Mouse (Mus musculus) liver, embryonic 15.5 days (tissue): ENCODE data around the gene Cmtm2a. TPM values are rescaled to one million over a fixed set of nuclear protein-coding genes. Genes with fewer than 3 reads are reported as not detected.
A peak's percentile ranks its signal among the peaks of the same experiment; 100 is the strongest.
"Not testable (repeated sequence)": the region's sequence is repeated elsewhere in the genome, so short reads cannot be mapped to it uniquely, and the experiment has no call there.

ENCODE experiments used
- ATAC-seq: fragments of 200-750 bp; cut with Nextera tagmentation; 2 replicates; pipeline ENCODE4 v1.8.0; 2017; ENCODE audit warnings: moderate number of reproducible peaks, mild to moderate bottlenecking, moderate library complexity; ENCODE audit not compliant: insufficient read depth
- H3K27ac ChIP-seq: fragments of 300-500 bp; sonication (generic); replicated peaks from 2 replicates; pipeline ENCODE4 v1.5.1; 2015; ENCODE audit warnings: mild to moderate bottlenecking, inconsistent platforms
- H3K27me3 ChIP-seq: fragments of 300-500 bp; sonication (generic); 2 replicates; pipeline ENCODE4 v1.6.1; 2015; ENCODE audit warnings: mild to moderate bottlenecking, inconsistent platforms
- H3K36me3 ChIP-seq: fragments of 300-500 bp; sonication (generic); replicated peaks from 2 replicates; pipeline ENCODE4 v1.6.1; 2015; ENCODE audit warnings: moderate library complexity, mild to moderate bottlenecking, inconsistent platforms
- H3K4me1 ChIP-seq: fragments of 300-500 bp; sonication (generic); replicated peaks from 2 replicates; pipeline ENCODE4 v1.6.1; 2015; ENCODE audit warnings: inconsistent platforms
- H3K4me2 ChIP-seq: fragments of 300-500 bp; sonication (generic); 2 replicates; pipeline ENCODE4 v1.6.1; 2015; ENCODE audit warnings: moderate library complexity, mild to moderate bottlenecking, inconsistent platforms
- H3K4me3 ChIP-seq: fragments of 300-500 bp; sonication (generic); replicated peaks from 2 replicates; pipeline ENCODE4 v1.5.1; 2015; ENCODE audit warnings: mild to moderate bottlenecking, inconsistent platforms
- H3K9ac ChIP-seq: fragments of 300-500 bp; sonication (generic); 2 replicates; pipeline ENCODE4 v1.6.1; 2015; ENCODE audit warnings: moderate library complexity, mild to moderate bottlenecking, inconsistent platforms
- H3K9me3 ChIP-seq: fragments of 300-500 bp; sonication (generic); replicated peaks from 2 replicates; pipeline ENCODE4 v1.6.1; 2016; ENCODE audit warnings: inconsistent platforms
- WGBS: fragments of 180-500 bp; shearing (Covaris S2); methylation state at CpG from one replicate; pipeline ENCODE4 v1.1.7; 2015; ENCODE audit warnings: mixed read lengths; ENCODE audit not compliant: insufficient replicate concordance; 5-methylcytosine and 5-hydroxymethylcytosine counted together
- polyA plus RNA-seq: library from polyadenylated mRNA; unstranded; fragments of >200 nt; fragmentation: Nextera tagmentation; extraction: Ambion mirVana; gene quantifications from 2 replicates; pipeline ENCODE4 v1.2.1, GENCODE M21; 2015

Gene Cmtm2a
- polyA plus RNA-seq, 1 experiment from 2014 or later = not detected

DNA sequence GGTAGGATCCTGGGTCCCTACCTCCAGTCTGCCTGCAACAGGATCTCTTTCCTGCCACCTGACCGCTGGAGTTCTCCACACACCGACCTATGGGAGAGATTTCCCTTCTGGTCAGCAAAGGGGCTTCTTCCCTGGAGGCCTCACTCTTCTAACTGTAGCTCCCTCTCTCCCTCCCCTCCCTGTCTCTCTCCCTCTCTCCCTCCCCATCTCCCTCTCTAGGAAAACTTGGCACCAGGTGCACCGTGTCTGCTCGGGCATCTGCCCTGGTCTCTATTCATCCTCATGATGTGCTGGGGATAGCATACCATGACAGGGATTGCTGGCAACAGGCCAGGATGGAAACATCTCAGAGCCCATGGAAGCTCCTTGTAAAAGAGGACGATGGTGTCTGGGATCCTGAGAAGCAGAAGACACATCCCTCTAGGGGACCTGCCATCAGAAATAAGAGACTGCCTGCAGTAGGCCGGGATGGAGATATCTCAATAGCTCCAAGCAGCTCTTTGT is 24.0 kb downstream of the Cmtm2a start:
- peaks cover 6% of the 10 kb centered on the region; the same call in 1 of the 2 replicates for H3K36me3 ChIP-seq
- H3K4me2 ChIP-seq = no peak overlapping the region
- WGBS = 73% methylated on average over 6 of the region's 6 CpGs
- H3K9me3 ChIP-seq = no peaks in the 10 kb centered on the region
- no peak overlapping the region for H3K27ac ChIP-seq
- no peak overlapping the region for H3K9ac ChIP-seq
- no peak overlapping the region for H3K4me3 ChIP-seq
- H3K27me3 ChIP-seq = no peaks in the 10 kb centered on the region
- H3K4me1 ChIP-seq = no peaks in the 10 kb centered on the region
- ATAC-seq = no peak

DNA sequence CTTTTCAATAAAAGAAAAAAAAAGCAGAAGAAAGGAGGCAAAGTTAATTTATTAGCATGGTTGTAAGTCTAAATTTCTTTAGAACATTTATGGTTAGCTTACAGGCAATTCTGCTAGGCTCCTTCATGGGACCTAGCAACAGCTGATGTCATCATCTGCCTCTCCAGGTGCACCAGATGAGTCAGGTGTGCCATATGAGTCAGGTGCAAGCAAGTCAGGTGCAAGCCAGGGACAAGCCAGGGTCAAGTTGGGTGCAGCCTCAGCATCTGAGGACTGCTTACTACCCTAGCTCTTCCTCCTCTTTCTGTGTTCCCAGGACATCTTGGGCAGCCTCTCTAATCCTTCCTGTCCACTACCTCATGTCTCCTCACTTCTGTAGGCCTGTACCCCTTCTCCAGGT is 24.6 kb downstream of the Cmtm2a start:
- Histone ChIP-seq H3K27ac (no peak overlapping the region), H3K9me3 (no peaks in the 10 kb centered on the region), H3K4me2 (no peak overlapping the region), H3K36me3 (peaks cover 8% of the 10 kb centered on the region), H3K9ac (no peak overlapping the region), H3K27me3 (no peaks in the 10 kb centered on the region), H3K4me3 (no peak overlapping the region), H3K4me1 (no peaks in the 10 kb centered on the region)
- no peak for ATAC-seq

DNA sequence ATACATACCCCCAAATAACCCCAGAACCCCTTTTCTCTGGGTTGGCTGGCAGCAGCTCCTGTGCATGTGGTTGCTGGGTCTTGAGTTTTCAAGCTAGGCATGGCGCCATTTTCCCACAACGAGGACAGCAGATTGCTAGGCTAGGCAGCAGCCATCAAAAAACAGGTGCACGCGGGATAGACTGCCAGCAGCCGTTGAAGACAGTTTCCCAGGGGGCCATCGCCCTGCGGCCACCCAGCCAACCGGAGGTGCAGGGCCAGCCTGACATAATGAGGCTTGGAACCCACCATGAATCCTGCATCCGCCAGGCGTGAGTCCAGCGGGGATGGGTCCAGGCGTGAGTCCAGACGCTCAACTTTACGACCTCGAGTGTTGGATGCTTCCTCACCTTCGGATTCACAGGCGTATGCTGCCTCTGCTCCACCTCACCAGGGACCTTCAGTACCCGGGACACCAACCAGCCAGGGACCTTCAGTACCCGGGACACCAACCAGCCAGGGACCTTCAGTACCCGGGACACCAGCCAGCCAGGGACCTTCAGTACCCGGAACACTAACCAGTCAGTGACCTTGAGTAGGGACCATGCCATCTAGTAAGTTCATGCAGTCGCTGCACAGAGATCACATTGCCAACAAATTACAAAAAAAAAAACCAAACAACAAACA is 28.6 kb downstream of the Cmtm2a start:
- not testable (repeated sequence) for H3K4me2 ChIP-seq, H3K27ac ChIP-seq, H3K4me3 ChIP-seq, H3K4me1 ChIP-seq, H3K9me3 ChIP-seq, H3K27me3 ChIP-seq, ATAC-seq, H3K9ac ChIP-seq
- peaks cover 13% of the 10 kb centered on the region for H3K36me3 ChIP-seq
- WGBS = 83% methylated on average over 22 of the region's 22 CpGs

DNA sequence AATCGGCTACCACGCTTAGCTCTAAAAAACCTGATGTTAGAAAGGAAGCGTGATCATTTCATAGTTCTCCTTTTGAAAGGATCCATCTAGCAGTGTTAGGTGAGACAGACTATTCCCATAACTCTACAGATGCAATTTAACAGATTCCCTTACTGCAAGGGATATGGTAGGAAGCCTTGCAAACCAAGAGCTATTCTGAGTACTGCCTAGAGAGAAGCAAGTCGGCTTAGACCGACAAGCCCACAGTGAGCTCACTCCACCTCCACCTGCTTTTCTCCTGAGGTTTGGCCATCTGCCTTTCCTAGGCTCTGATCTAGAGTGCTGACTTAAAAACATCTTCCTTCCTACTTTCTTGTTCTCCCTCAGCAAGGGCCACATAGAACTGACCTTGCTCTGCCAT is 31.2 kb downstream of the Cmtm2a start:
- not testable (repeated sequence) for H3K4me1 ChIP-seq, H3K4me3 ChIP-seq, H3K27me3 ChIP-seq, H3K4me2 ChIP-seq, H3K9me3 ChIP-seq, ATAC-seq, H3K27ac ChIP-seq, H3K9ac ChIP-seq
- 79% methylated on average over 5 of the region's 5 CpGs for WGBS
- H3K36me3 ChIP-seq = peaks cover 35% of the 10 kb centered on the region

DNA sequence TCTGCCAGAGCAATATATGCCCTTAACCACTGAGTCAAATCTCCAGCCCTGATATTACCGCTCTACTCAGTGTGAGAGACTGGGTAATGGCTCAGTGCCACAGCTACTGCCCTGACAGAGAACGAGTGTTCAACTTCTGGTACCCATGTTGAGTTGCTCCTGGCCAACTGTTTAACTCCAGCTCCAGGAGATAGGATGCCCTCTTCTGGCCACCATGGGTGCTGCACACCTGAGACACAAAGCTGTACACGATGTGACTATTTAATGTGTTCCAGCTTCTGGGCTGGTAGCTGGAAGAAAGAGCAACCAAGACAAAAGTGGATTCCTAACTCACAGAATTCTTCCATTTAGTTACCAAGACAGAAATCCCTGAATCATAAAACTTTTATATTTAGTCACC is 40.0 kb downstream of the Cmtm2a start:
- H3K27ac ChIP-seq = no peak overlapping the region
- WGBS = 59% methylated on average over 3 of the region's 3 CpGs
- H3K36me3 ChIP-seq = peaks cover 8% of the 10 kb centered on the region
- ATAC-seq = no peak
- H3K4me3 ChIP-seq = no peak overlapping the region
- peaks cover 33% of the 10 kb centered on the region for H3K4me1 ChIP-seq
- no peak overlapping the region for H3K4me2 ChIP-seq
- H3K27me3 ChIP-seq = no peaks in the 10 kb centered on the region
- no peaks in the 10 kb centered on the region for H3K9me3 ChIP-seq
- H3K9ac ChIP-seq = no peak overlapping the region

DNA sequence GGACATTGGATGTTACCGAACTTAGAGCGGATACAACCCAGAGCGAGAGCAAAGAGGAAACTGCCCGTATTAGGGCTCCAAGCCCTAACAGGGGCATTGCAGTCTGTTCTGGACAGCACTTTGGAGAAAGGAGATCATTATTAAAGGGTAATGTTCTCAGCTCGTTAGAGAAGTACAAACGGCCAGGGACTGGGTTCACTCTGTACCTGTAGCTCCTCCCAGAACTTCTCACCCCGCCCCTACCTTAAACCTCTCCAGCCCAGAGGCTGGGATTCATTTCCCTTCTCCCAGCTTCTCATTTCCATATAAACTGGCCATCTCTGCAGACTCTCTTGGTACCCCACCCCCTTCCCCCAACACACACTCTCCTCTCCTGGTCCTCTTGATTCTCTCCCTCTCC is 41.5 kb downstream of the Cmtm2a start:
- Histone ChIP-seq H3K27ac (peak overlapping the region; percentile 87), H3K27me3 (no peaks in the 10 kb centered on the region), H3K4me2 (peak overlapping the region; percentile 91), H3K4me3 (peak overlapping the region; percentile 79), H3K4me1 (peaks cover 48% of the 10 kb centered on the region), H3K36me3 (no peaks in the 10 kb centered on the region), H3K9ac (peak overlapping the region; percentile 79), H3K9me3 (no peaks in the 10 kb centered on the region)
- no peak for ATAC-seq
- WGBS = under 1% methylated on average over 7 of the region's 7 CpGs

DNA sequence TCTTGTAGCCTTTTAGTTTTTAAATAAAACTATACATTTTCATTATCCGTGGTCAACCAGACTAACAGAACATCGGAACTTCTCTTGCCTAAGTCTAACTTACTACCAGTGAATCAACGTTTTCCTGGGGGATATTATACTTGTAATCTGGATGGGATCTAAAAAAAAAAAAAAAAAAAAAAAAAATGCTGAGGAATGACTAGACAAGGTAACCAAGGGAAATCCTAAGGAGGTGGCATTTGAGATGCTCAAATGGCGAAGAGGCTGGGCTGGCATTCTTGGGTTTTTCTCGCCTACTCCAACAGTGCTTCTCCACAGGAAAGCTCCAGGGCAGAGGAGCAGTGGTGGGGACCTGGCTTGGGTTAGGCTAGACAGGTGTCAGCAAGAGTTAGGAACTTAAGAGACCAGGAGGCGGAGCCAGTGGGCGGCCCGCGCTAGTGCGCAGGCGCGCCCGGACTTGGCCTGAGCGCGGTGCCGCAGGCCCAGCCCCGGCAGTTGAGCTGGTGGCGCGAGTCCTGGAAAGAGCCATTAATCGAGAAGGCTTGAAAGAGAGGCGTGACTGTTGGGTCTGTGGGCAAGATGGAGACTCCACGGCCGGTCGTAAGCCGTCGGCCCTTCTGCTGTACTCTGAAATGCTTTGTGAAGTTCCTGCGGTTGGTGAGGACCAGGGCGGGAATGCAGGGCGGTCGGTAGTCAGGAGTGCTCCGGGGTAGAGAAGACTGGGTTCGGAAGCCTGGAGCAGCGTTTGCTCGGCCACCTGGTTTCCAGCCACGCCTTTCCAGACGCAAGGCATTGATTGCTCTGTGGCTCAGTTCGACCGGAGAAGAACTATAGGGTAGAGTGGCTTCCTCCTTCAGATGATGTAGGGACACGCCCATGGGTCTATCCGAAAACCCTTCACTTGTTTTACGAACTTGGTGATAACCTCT is 42.3 kb downstream of the Cmtm2a start, which contains the start of gene Cklf:
Gene Cklf, plus strand, starts transcription at position 423 of the 929 bp plus-strand sequence.
- Histone ChIP-seq H3K4me3 (peak within 1 kb of the TSS; percentile 79), H3K27me3 (no peaks in the 10 kb centered on the region), H3K4me1 (peaks cover 48% of the 10 kb centered on the region), H3K9ac (peak within 1 kb of the TSS; percentile 79), H3K9me3 (no peaks in the 10 kb centered on the region), H3K36me3 (no peaks in the 10 kb centered on the region), H3K4me2 (peak within 1 kb of the TSS; percentile 91), H3K27ac (peak within 1 kb of the TSS; percentile 87)
- peak; percentile 83 for ATAC-seq
- WGBS = 4% methylated on average over 41 of the region's 41 CpGs

DNA sequence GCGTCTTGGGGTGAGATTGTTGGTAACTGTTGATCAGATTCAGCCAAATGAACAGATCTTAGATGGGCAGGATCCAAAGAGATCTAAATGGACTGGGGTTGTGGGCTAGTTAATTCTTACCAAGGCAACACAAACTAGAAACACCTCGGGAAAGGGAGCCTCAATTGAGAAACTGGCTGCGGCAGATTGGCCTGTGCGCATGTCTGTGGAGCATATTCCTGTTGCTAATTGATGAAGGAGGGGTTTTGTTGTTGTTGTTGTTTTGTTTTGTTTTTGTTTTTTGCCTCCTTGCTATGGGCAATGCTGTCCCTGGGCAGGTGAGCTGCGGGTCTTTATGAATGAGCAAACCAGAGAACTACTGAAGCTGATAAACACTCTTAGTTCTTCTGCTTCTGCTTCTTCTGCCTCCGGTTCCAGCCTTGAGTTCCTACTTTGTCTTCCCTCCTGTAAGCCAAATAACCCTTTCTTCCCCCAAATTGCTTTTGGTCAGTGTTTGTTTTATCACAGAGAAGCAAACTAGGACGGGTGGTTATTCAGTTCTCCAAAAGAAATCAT is 43.5 kb downstream of the Cmtm2a start:
- H3K36me3 ChIP-seq = no peaks in the 10 kb centered on the region
- 64% methylated on average over 7 of the region's 7 CpGs for WGBS
- no peak overlapping the region for H3K9ac ChIP-seq

DNA sequence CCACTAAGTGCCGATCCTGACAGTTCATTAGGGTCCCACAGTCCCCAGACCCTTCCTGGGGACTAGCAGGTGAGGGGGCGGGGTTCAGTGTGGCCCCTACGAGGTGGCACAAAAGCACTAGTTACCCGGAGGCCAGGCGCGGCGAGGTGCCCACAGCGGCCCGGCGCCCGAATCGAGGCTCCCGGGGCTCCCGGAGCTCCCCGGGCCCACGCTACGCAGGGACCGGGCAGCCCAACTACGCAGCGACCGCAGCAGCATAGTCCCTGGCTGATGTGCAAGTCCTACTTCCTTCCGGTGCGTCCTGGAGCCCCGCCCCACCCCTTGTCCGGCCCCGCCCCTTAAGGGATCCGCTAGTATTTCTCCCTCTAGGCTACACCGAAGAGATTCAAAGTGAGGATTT is 44.7 kb downstream of the Cmtm2a start, which contains the start of gene Tk2:
Gene Tk2, minus strand, starts transcription at position 283 of the 400 bp plus-strand sequence.
- no peaks in the 10 kb centered on the region for H3K9me3 ChIP-seq
- peak within 1 kb of the TSS; percentile 84 for H3K9ac ChIP-seq
- ATAC-seq = peak; percentile 75
- peak within 1 kb of the TSS; percentile 72 for H3K27ac ChIP-seq
- peak within 1 kb of the TSS; percentile 93 for H3K4me2 ChIP-seq
- peaks cover 45% of the 10 kb centered on the region for H3K4me1 ChIP-seq
- H3K36me3 ChIP-seq = no peaks in the 10 kb centered on the region
- H3K4me3 ChIP-seq = peak within 1 kb of the TSS; percentile 89
- WGBS = under 1% methylated on average over 28 of the region's 28 CpGs
- H3K27me3 ChIP-seq = no peaks in the 10 kb centered on the region

More for the DNA sequence above, 43.5 kb downstream of the Cmtm2a start:
- no peak overlapping the region for H3K4me2 ChIP-seq
- no peaks in the 10 kb centered on the region for H3K9me3 ChIP-seq
- H3K27ac ChIP-seq = no peak overlapping the region
- H3K27me3 ChIP-seq = no peaks in the 10 kb centered on the region
- H3K4me3 ChIP-seq = no peak overlapping the region
- peaks cover 45% of the 10 kb centered on the region for H3K4me1 ChIP-seq
- ATAC-seq = no peak

DNA sequence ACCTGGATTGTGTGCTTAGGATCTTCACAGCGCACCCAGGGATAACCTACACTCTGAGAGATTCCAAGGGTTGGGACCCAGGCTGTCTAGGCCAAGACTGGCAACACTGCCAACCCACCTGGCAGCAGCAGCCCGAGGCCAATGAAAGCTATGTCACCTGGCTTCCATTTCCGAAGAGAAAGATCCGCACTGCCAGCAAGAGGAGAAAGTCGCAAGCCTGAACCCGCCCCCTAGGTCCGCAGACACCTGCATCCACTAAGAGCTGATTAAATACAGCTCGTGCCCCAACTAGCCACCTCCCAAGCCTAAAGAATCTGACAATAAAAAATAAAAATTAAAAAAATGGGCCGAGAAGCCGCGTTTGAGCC is 45.1 kb downstream of the Cmtm2a start:
- 0 out of 2 replicates have a peak, but pooled peaks have one; percentile 29 for ATAC-seq

More for the DNA sequence above, 45.1 kb downstream of the Cmtm2a start:
- Histone ChIP-seq H3K27me3 (no peaks in the 10 kb centered on the region), H3K9ac (peak overlapping the region; percentile 84), H3K4me2 (peak overlapping the region; percentile 93), H3K4me1 (peaks cover 45% of the 10 kb centered on the region), H3K27ac (peak overlapping the region; percentile 72), H3K36me3 (no peaks in the 10 kb centered on the region), H3K9me3 (no peaks in the 10 kb centered on the region), H3K4me3 (peak overlapping the region; percentile 89)
- WGBS = 2% methylated on average over 11 of the region's 11 CpGs
